Mouse (Mus musculus) lung, postnatal 25 days (tissue): ENCODE results near the gene Ntf3.

Experiments used
- DNase-seq: peaks from one replicate; pipeline ENCODE4 v3.0.0; 2022; ENCODE audit warnings: low spot score

Ntf3 gene

GRCm38 (mm10) chr6:126166548-126167207 is at the start of gene Ntf3:
Gene Ntf3 (minus strand): TSS chr6:126166910.
- DNase-seq: no peak

- DNase-seq: no peak
Observed at GRCm38 (mm10) chr6:126213330-126213729, 46.6 kb upstream of the Ntf3 start.

GRCm38 (mm10) chr6:126203366-126203765 is 36.7 kb upstream of the Ntf3 start:
- DNase-seq: no peak

- DNase-seq: no peak
Observed at GRCm38 (mm10) chr6:126202959-126203358, 36.2 kb upstream of the Ntf3 start.

GRCm38 (mm10) chr6:126201721-126202120 is 35.0 kb upstream of the Ntf3 start:
- no peak for DNase-seq

- no peak for DNase-seq
Observed at GRCm38 (mm10) chr6:126199916-126200315, 33.2 kb upstream of the Ntf3 start.

- no peak for DNase-seq
Observed at GRCm38 (mm10) chr6:126194760-126195159, 28.1 kb upstream of the Ntf3 start.

GRCm38 (mm10) chr6:126190218-126190871 is 23.6 kb upstream of the Ntf3 start:
- DNase-seq: no peak

GRCm38 (mm10) chr6:126187400-126187799 is 20.7 kb upstream of the Ntf3 start:
- no peak for DNase-seq

- no peak for DNase-seq
Observed at GRCm38 (mm10) chr6:126186116-126186515, 19.4 kb upstream of the Ntf3 start.

- DNase-seq: no peak
Observed at GRCm38 (mm10) chr6:126172071-126172470, 5.4 kb upstream of the Ntf3 start.

GRCm38 (mm10) chr6:126170772-126171171 is 4.1 kb upstream of the Ntf3 start:
- no peak for DNase-seq

- DNase-seq: peak; percentile 52
Observed at GRCm38 (mm10) chr6:126167731-126168130, 1.0 kb upstream of the Ntf3 start.

GRCm38 (mm10) chr6:126167208-126167590 is 489 bp upstream of the Ntf3 start:
- DNase-seq: no peak

GRCm38 (mm10) chr6:126165591-126166155 is 1.0 kb downstream of the Ntf3 start:
- no peak for DNase-seq

- DNase-seq: no peak
Observed at GRCm38 (mm10) chr6:126164781-126165180, 1.9 kb downstream of the Ntf3 start.

- DNase-seq: no peak
Observed at GRCm38 (mm10) chr6:126163861-126164755, 2.6 kb downstream of the Ntf3 start.

GRCm38 (mm10) chr6:126163181-126163621 is 3.5 kb downstream of the Ntf3 start:
- DNase-seq: no peak

GRCm38 (mm10) chr6:126162351-126162758 is 4.4 kb downstream of the Ntf3 start:
- no peak for DNase-seq

- DNase-seq: no peak
Observed at GRCm38 (mm10) chr6:126161571-126162340, 5.0 kb downstream of the Ntf3 start.

- no peak for DNase-seq
Observed at GRCm38 (mm10) chr6:126160067-126160411, 6.7 kb downstream of the Ntf3 start.
